Mouse (Mus musculus) brain, adult 2 months (tissue): Measurements from ENCODE around the gene Cpa4.

ENCODE experiments used
- DNase-seq: peaks from one replicate; pipeline ENCODE4 v3.0.0; 2011; ENCODE audit warnings: low read depth, low spot score

Gene Cpa4

GRCm38 (mm10) chr6:30591851-30592404, 23.8 kb downstream of the Cpa4 start:
- DNase-seq, result no peak

GRCm38 (mm10) chr6:30592417-30592974, 24.3 kb downstream of the Cpa4 start:
- DNase-seq, result no peak

- no peak for DNase-seq
These were observed 26.2 kb downstream of the Cpa4 start for GRCm38 (mm10) chr6:30594364-30594763.

- peak; percentile 28 for DNase-seq
These were observed 28.2 kb downstream of the Cpa4 start for GRCm38 (mm10) chr6:30596230-30596898.

- no peak for DNase-seq
These were observed 31.9 kb downstream of the Cpa4 start for GRCm38 (mm10) chr6:30600033-30600432.

- DNase-seq, result no peak
These were observed 32.8 kb downstream of the Cpa4 start for GRCm38 (mm10) chr6:30600995-30601394.

- no peak for DNase-seq
These were observed 36.2 kb downstream of the Cpa4 start for GRCm38 (mm10) chr6:30604342-30604867.

- DNase-seq, result no peak
These were observed 36.9 kb downstream of the Cpa4 start for GRCm38 (mm10) chr6:30605111-30605510.

GRCm38 (mm10) chr6:30605672-30606071, 37.5 kb downstream of the Cpa4 start:
- DNase-seq, result no peak

GRCm38 (mm10) chr6:30610710-30611109, 42.5 kb downstream of the Cpa4 start, which contains the start of gene Cpa5:
Cpa5 (plus strand) TSS chr6:30611010.
- DNase-seq, result no peak

GRCm38 (mm10) chr6:30611212-30611611, 43.0 kb downstream of the Cpa4 start:
- DNase-seq, result no peak

GRCm38 (mm10) chr6:30614251-30614650, 46.1 kb downstream of the Cpa4 start:
- peak; percentile 73 for DNase-seq

GRCm38 (mm10) chr6:30615741-30616140, 47.6 kb downstream of the Cpa4 start:
- no peak for DNase-seq

- no peak for DNase-seq
These were observed 48.3 kb downstream of the Cpa4 start for GRCm38 (mm10) chr6:30616491-30616941.

GRCm38 (mm10) chr6:30617020-30617958, 49.1 kb downstream of the Cpa4 start:
- no peak for DNase-seq

GRCm38 (mm10) chr6:30617959-30618590, 49.9 kb downstream of the Cpa4 start:
- DNase-seq, result peak; percentile 88

- no peak for DNase-seq
These were observed 50.6 kb downstream of the Cpa4 start for GRCm38 (mm10) chr6:30618735-30619134.

- peak; percentile 17 for DNase-seq
These were observed 51.4 kb downstream of the Cpa4 start for GRCm38 (mm10) chr6:30619606-30620005.

GRCm38 (mm10) chr6:30620591-30620990, 52.4 kb downstream of the Cpa4 start:
- DNase-seq, result no peak

- DNase-seq, result no peak
These were observed 52.8 kb downstream of the Cpa4 start for GRCm38 (mm10) chr6:30620994-30621393.

- no peak for DNase-seq
These were observed 53.8 kb downstream of the Cpa4 start for GRCm38 (mm10) chr6:30621986-30622389.
